Mouse (Mus musculus) cerebellum, postnatal 14 days (tissue): ENCODE data around the gene Tcta.

ENCODE experiments used
- DNase-seq, 2 experiments: peaks; one replicate each; pipeline ENCODE4 v3.0.0; 2021; ENCODE audit warnings: mixed read lengths in 2 of 2

Tcta gene

GRCm38 (mm10) chr9:108267691-108268090 lies 38.3 kb downstream of the Tcta start:
- peak in 1 of 2 experiments; percentile 12 for DNase-seq

GRCm38 (mm10) chr9:108266261-108266935 lies 39.6 kb downstream of the Tcta start:
- DNase-seq: no peak

DNA sequence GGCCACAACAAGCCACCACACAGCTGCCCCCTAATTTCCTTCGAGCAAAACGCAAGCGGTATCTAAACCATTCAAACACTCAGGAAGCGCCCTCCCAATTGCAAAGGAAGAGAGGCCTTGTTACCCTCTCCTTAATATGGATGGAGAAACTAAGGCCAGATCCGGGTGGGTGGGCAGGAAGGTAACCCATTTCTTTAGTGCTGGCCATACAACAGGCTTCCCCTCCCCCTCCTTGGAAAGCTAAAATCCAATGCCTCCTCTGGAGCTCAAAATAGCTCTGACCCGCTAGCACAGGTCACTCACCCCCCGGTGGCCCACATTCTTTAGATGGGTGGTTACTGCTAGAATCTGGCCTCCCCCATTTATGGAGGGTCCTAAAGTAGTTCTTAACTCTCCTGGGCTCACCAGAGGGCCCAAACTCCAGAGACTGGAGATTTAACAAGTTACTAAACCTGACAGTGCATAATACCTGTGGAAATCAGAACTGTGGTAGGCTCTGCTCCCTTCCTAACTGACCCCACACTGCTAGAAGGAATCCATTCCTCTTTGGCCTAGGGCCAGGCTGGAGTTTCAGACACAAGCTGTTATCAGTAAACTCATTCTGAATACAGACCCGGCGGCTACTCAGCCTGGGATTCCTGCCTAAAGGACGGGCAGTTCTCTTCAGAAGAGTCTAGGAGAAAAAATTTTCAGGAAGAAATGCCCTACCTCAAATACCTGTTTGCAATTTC lies 41.6 kb downstream of the Tcta start:
- DNase-seq: peak; percentile 55 to 61

DNA sequence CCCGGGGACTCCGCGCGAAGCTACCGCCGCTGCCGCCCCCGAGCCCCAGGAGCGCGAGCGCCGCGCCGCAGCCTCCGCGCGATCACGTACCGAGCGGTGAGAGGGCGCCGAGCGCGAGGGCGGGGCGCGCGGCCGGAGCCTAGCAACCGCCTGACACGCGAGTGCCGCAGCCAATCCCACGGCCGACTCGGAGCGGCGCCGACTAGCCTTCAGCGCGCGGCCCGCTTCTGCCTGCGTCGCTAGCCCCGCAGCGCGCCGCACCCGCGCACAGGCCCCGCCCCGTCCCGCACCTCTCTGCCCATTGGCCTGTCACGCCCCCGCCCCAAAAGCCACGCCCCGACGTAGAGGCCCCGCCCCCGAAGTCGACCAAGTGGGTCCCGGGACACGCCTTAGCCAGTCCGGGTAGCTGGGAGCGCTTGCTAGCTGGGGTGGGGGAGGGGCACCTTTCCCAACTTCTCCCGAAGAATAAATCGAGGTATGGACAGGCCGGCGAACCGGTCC lies 42.2 kb downstream of the Tcta start, which contains the start of gene Dag1:
TSS of gene Dag1 (minus strand) at position 269 of the 501 bp plus-strand sequence.
- DNase-seq: peak; percentile 99 to 100

- DNase-seq: peak in 1 of 2 experiments; percentile 52
Measured at GRCm38 (mm10) chr9:108263131-108263681, 42.8 kb downstream of the Tcta start.

- DNase-seq: no peak
Measured at GRCm38 (mm10) chr9:108262494-108263049, 43.4 kb downstream of the Tcta start.

DNA sequence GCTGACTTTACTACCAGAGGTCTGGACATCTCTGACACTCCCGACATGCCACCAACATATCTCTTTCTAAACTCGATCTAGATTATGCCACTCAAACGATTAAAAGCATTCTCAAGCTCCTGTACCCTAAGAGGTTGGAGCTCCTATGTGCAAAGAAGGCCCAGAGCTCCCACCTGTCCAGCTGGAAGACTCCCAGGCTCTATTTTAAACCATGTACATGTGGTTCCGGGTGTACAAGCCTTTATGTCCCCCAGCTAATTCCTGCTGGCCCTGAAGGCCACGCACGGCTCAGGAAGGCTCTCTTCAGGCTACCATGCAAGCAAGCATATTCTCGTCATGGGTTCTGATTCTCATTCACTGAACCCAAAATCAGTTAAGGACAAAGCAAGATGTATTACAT lies 44.1 kb downstream of the Tcta start:
- no peak for DNase-seq

GRCm38 (mm10) chr9:108260526-108260925 lies 45.4 kb downstream of the Tcta start:
- no peak for DNase-seq
